Mouse (Mus musculus): ENCODE results near the gene Srsf2. TPM values are rescaled to one million over a fixed set of nuclear protein-coding genes. Genes with fewer than 3 reads are reported as not detected.

Srsf2 gene
- polyA plus RNA-seq, 1 experiment from 2014 or later: 556 TPM

GRCm38 (mm10) chr11:116814076-116814883 lies 38.6 kb downstream of the Srsf2 start:
- Histone ChIP-seq H3K9me3 (ENCODE audit: control insufficient read depth, low read length) (no peaks in the 10 kb centered on the region), H3K4me1 (replicated peaks; ENCODE audit: control insufficient read depth, insufficient read depth, low read length) (peaks cover 60% of the 10 kb centered on the region), H3K27me3 (ENCODE audit: control insufficient read depth, insufficient read depth, low read length) (no peaks in the 10 kb centered on the region), H3K4me3 (replicated peaks; ENCODE audit: low read length) (no peak overlapping the region), H3K9ac (peak overlapping the region; percentile 13), H3K36me3 (replicated peaks; ENCODE audit: control insufficient read depth, insufficient read depth) (no peaks in the 10 kb centered on the region), H3K27ac (peak overlapping the region; percentile 100), H3K4me2 (replicated peaks) (peak overlapping the region; percentile 22)
- 3% methylated on average over 20 of the region's 20 CpGs for WGBS
- peak; percentile 63 for DNase-seq (ENCODE audit: low spot score)
- ATAC-seq (ENCODE audit: low FRiP score): no peak

DNA sequence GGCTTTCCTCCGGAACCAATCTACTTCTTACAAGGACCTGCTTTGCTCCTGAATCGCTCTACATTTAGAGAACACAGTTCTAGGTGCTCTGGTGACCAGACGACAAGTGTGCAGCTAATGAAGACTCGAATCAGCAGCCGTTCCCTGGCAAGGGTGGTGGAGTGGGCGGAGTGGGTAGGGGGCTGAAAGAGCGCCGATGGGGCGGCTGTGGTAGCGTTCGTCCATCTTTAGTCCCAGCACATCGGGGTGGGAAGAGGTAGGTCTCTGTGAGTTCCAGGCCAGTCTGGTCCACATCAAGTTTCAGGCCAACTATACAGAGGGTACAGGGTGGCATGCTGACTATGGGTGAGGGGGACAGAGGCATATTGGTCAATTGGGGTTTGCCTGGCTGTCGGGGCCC lies 39.3 kb downstream of the Srsf2 start:
- no peak for DNase-seq (ENCODE audit: low spot score)
- Histone ChIP-seq H3K4me2 (replicated peaks) (peak overlapping the region; percentile 22), H3K4me3 (replicated peaks; ENCODE audit: low read length) (no peak overlapping the region), H3K27me3 (ENCODE audit: control insufficient read depth, insufficient read depth, low read length) (no peaks in the 10 kb centered on the region), H3K9me3 (ENCODE audit: control insufficient read depth, low read length) (no peaks in the 10 kb centered on the region), H3K27ac (peak overlapping the region; percentile 100), H3K36me3 (replicated peaks; ENCODE audit: control insufficient read depth, insufficient read depth) (no peaks in the 10 kb centered on the region), H3K4me1 (replicated peaks; ENCODE audit: control insufficient read depth, insufficient read depth, low read length) (peaks cover 60% of the 10 kb centered on the region), H3K9ac (0 out of 2 replicates have a peak overlapping the region, but pooled peaks have one; percentile 28)
- 50% methylated on average over 13 of the region's 13 CpGs for WGBS
- no peak for ATAC-seq (ENCODE audit: low FRiP score)

GRCm38 (mm10) chr11:116812793-116813529 lies 39.9 kb downstream of the Srsf2 start:
- Histone ChIP-seq H3K9ac (0 out of 2 replicates have a peak overlapping the region, but pooled peaks have one; percentile 28), H3K9me3 (ENCODE audit: control insufficient read depth, low read length) (no peaks in the 10 kb centered on the region), H3K4me3 (replicated peaks; ENCODE audit: low read length) (no peak overlapping the region), H3K27me3 (ENCODE audit: control insufficient read depth, insufficient read depth, low read length) (no peaks in the 10 kb centered on the region), H3K4me2 (replicated peaks) (peak overlapping the region; percentile 8; the same call in 1 of the 2 replicates), H3K36me3 (replicated peaks; ENCODE audit: control insufficient read depth, insufficient read depth) (no peaks in the 10 kb centered on the region), H3K4me1 (replicated peaks; ENCODE audit: control insufficient read depth, insufficient read depth, low read length) (peaks cover 65% of the 10 kb centered on the region), H3K27ac (peak overlapping the region; percentile 100)
- peak; percentile 74 for DNase-seq (ENCODE audit: low spot score)
- WGBS: 28% methylated on average over 21 of the region's 21 CpGs
- ATAC-seq (ENCODE audit: low FRiP score): peak; percentile 18; the same call in 1 of the 2 replicates

GRCm38 (mm10) chr11:116810983-116811901 lies 41.7 kb downstream of the Srsf2 start:
- no peaks in the 10 kb centered on the region for H3K36me3 ChIP-seq (replicated peaks; ENCODE audit: control insufficient read depth, insufficient read depth)
- peak overlapping the region; percentile 24 for H3K4me3 ChIP-seq (replicated peaks; ENCODE audit: low read length)
- H3K9me3 ChIP-seq (ENCODE audit: control insufficient read depth, low read length): no peaks in the 10 kb centered on the region
- H3K27me3 ChIP-seq (ENCODE audit: control insufficient read depth, insufficient read depth, low read length): no peaks in the 10 kb centered on the region
- H3K27ac ChIP-seq: peak overlapping the region; percentile 100
- 1% methylated on average over 30 of the region's 32 CpGs for WGBS
- peaks cover 66% of the 10 kb centered on the region for H3K4me1 ChIP-seq (replicated peaks; ENCODE audit: control insufficient read depth, insufficient read depth, low read length)
- H3K4me2 ChIP-seq (replicated peaks): peak overlapping the region; percentile 76
- ATAC-seq (ENCODE audit: low FRiP score) (peak; percentile 93), DNase-seq (ENCODE audit: low spot score) (peak; percentile 90)
- peak overlapping the region; percentile 71 for H3K9ac ChIP-seq

DNA sequence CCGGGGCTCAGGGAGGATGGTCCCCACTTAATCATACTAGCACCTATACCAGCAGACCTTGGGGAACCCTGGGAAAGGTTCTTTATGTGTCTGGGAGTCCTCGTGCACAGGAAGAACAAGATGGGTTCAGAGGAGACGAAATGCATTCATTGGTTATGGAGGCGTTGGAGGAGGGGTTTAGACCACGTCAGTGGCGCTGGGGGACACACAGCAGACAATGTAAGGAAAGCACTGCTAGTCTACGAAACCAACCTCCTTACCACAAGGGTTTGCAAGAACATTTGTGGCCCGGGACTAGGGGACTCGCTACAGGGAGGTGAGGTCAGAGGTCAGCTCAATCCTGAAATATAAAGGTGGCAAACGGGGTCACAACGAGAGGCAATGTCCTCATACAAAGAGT lies 42.4 kb downstream of the Srsf2 start:
- peak overlapping the region; percentile 71 for H3K9ac ChIP-seq
- ATAC-seq (ENCODE audit: low FRiP score) (no peak), DNase-seq (ENCODE audit: low spot score) (peak; percentile 72)
- 20% methylated on average over 11 of the region's 11 CpGs for WGBS
- H3K4me3 ChIP-seq (replicated peaks; ENCODE audit: low read length): peak overlapping the region; percentile 24
- peaks cover 66% of the 10 kb centered on the region for H3K4me1 ChIP-seq (replicated peaks; ENCODE audit: control insufficient read depth, insufficient read depth, low read length)
- H3K36me3 ChIP-seq (replicated peaks; ENCODE audit: control insufficient read depth, insufficient read depth): no peaks in the 10 kb centered on the region
- peak overlapping the region; percentile 76 for H3K4me2 ChIP-seq (replicated peaks)
- H3K9me3 ChIP-seq (ENCODE audit: control insufficient read depth, low read length): no peaks in the 10 kb centered on the region
- H3K27me3 ChIP-seq (ENCODE audit: control insufficient read depth, insufficient read depth, low read length): no peaks in the 10 kb centered on the region
- H3K27ac ChIP-seq: peak overlapping the region; percentile 100

DNA sequence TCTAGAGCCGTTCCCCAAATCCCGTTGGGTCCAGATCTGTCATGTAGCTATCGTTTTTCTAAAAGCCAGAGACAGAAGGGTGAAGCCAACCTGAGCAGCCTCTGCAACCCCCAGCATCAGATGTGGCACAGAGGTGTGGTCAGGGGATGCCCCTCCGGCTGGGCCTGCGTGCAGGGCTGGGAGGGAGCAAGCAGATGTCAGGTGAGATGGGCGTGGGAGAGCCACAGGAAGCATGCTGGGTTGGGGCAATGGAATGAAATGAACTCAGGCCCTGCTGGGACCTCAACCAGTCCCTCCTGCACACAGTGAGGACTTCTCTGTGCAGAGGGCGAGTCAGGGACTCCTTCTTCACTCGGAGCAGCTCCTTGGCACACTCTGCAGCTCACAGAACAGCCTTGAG lies 43.4 kb downstream of the Srsf2 start:
- H3K27me3 ChIP-seq (ENCODE audit: control insufficient read depth, insufficient read depth, low read length): no peaks in the 10 kb centered on the region
- H3K27ac ChIP-seq: peak overlapping the region; percentile 100
- H3K9me3 ChIP-seq (ENCODE audit: control insufficient read depth, low read length): no peaks in the 10 kb centered on the region
- 0 out of 2 replicates have a peak overlapping the region, but pooled peaks have one; percentile 71 for H3K9ac ChIP-seq
- H3K4me1 ChIP-seq (replicated peaks; ENCODE audit: control insufficient read depth, insufficient read depth, low read length): peaks cover 57% of the 10 kb centered on the region
- ATAC-seq (ENCODE audit: low FRiP score) (no peak), DNase-seq (ENCODE audit: low spot score) (no peak)
- H3K4me3 ChIP-seq (replicated peaks; ENCODE audit: low read length): no peak overlapping the region
- WGBS: 81% methylated on average over 8 of the region's 8 CpGs
- H3K36me3 ChIP-seq (replicated peaks; ENCODE audit: control insufficient read depth, insufficient read depth): no peaks in the 10 kb centered on the region
- no peak overlapping the region for H3K4me2 ChIP-seq (replicated peaks)

DNA sequence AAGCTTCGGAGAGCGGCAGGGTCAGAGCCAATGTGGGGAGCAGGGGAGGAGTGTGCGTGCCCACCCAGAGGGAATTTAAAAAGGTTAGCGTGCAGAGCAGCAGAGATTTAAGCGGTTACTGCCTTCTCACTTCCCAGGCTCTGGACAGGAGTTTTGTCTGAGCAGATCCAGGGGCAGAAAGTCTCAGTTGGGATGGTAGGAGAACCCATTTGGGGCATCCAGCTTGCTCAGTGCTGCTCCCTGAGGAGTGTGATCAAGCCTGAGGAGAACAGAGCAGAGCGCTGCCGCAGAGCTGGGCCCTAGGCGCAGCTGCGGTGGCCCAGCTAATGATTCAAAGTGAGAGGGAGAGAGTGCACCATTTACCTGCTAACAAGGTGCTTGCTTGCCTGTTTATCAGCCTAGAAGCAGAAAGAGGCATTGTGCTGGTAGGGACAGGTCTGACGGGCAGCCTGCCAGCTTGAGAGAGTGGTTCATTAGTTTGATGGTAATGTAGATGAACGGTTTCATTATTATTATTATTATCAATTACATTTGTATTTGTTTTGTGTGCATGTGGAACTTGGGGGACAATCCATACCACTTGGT lies 44.0 kb downstream of the Srsf2 start:
- Histone ChIP-seq H3K9me3 (ENCODE audit: control insufficient read depth, low read length) (no peaks in the 10 kb centered on the region), H3K27ac (peak overlapping the region; percentile 23; the same call in 1 of the 2 replicates), H3K36me3 (replicated peaks; ENCODE audit: control insufficient read depth, insufficient read depth) (0 out of 2 replicates have a peak, but pooled peaks cover 5% of the 10 kb centered on the region), H3K4me1 (replicated peaks; ENCODE audit: control insufficient read depth, insufficient read depth, low read length) (peaks cover 50% of the 10 kb centered on the region), H3K9ac (0 out of 2 replicates have a peak overlapping the region, but pooled peaks have one; percentile 71), H3K4me2 (replicated peaks) (no peak overlapping the region), H3K4me3 (replicated peaks; ENCODE audit: low read length) (no peak overlapping the region), H3K27me3 (ENCODE audit: control insufficient read depth, insufficient read depth, low read length) (no peaks in the 10 kb centered on the region)
- ATAC-seq (ENCODE audit: low FRiP score) (no peak), DNase-seq (ENCODE audit: low spot score) (no peak)
- 70% methylated on average over 11 of the region's 11 CpGs for WGBS

DNA sequence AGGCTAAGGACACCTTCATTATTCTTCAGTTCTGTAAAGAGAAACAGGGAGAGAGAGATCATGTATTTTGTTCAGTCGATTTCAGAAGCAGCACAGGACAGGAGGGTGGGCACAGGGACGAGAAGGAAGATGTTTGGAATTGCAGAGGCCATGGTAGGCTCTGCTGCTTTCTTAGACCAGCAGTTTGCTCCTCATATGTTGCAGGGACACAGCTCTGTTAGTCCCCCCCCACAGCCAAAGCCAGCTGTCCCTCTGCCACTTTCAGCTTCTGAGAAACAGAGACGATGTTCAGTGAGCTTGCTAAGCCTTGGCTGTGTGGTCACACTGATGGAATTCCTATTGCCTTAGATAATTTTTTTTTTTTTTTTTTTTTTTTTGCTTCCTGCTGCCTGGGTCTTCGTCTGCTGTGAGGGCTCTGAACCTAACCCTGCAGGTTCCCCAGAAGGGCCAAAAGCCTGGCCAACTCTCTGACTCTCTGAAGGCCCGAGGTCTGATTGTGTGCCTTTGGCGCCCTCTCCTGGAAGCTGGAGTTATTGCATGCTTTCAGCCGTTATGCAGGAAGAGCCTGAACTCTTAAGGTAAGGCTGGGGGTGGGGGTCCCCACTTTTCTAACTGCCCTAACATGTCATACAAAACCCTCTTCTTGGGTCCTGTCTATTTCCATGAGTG lies 44.8 kb downstream of the Srsf2 start:
- ATAC-seq (ENCODE audit: low FRiP score) (no peak), DNase-seq (ENCODE audit: low spot score) (peak; percentile 95)
- 28% methylated on average over 7 of the region's 7 CpGs for WGBS
- Histone ChIP-seq H3K4me2 (replicated peaks) (no peak overlapping the region), H3K9me3 (ENCODE audit: control insufficient read depth, low read length) (no peaks in the 10 kb centered on the region), H3K27ac (peak overlapping the region; percentile 32; the same call in 1 of the 2 replicates), H3K4me1 (replicated peaks; ENCODE audit: control insufficient read depth, insufficient read depth, low read length) (peaks cover 42% of the 10 kb centered on the region), H3K4me3 (replicated peaks; ENCODE audit: low read length) (no peak overlapping the region), H3K27me3 (ENCODE audit: control insufficient read depth, insufficient read depth, low read length) (no peaks in the 10 kb centered on the region), H3K36me3 (replicated peaks; ENCODE audit: control insufficient read depth, insufficient read depth) (0 out of 2 replicates have a peak, but pooled peaks cover 7% of the 10 kb centered on the region), H3K9ac (no peak overlapping the region)
